Mouse (Mus musculus): Measurements from ENCODE around the gene Castor2. TPM values are rescaled to one million over a fixed set of nuclear protein-coding genes. Genes with fewer than 3 reads are reported as not detected.
A peak's percentile ranks its signal among the peaks of the same experiment; 100 is the strongest.

Gene Castor2
- polyA plus RNA-seq, 1 experiment from 2014 or later = 25.3 TPM

DNA sequence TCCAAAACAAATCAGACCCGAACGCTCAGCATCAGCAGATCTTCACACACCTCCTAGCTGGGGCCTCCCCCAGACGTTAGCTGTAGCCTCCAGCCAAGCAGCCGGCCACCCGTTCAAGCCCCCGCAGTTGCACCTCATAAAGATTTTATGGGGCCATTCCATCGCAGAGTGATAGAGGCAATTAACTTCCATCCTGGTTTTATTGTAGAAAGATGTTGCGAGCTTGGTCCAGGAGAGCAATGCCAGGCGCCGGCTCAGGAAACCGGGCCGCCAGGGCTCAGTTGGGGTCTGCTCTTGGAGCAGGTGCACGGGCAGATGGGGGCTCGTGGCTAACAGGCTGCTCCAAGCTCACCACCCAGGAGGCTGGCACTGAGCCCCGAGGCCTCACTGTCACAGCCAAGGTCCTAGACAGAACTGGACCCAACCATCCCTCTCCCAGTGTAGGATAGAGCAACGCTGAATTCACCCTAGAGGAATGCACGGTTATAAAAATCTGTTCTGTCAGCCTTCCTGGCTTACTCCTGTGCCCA, 25.9 kb upstream of the Castor2 start:
- peak overlapping the region; percentile 18 for H3K27ac ChIP-seq (ENCODE audit: low read depth, low read length)
- H3K9me3 ChIP-seq (ENCODE audit: control insufficient read depth, low read length) = no peaks in the 10 kb centered on the region; the same call in 1 of the 2 replicates
- H3K27me3 ChIP-seq (replicated peaks; ENCODE audit: control insufficient read depth, insufficient read depth, low read length) = no peaks in the 10 kb centered on the region
- H3K36me3 ChIP-seq (ENCODE audit: control insufficient read depth, insufficient read depth, low read length) = no peaks in the 10 kb centered on the region
- H3K4me2 ChIP-seq (ENCODE audit: low read length) = peak overlapping the region; percentile 13; the same call in 1 of the 2 replicates
- no peak overlapping the region for H3K4me3 ChIP-seq (ENCODE audit: low read length)
- peaks cover 6% of the 10 kb centered on the region; the same call in 1 of the 2 replicates for H3K4me1 ChIP-seq (ENCODE audit: control insufficient read depth, insufficient read depth, low read depth, low read length)
- peak; percentile 95 for ATAC-seq
- 31% methylated on average over 17 of the region's 17 CpGs for WGBS
- no peak overlapping the region for H3K9ac ChIP-seq (ENCODE audit: low read depth, low read length)

DNA sequence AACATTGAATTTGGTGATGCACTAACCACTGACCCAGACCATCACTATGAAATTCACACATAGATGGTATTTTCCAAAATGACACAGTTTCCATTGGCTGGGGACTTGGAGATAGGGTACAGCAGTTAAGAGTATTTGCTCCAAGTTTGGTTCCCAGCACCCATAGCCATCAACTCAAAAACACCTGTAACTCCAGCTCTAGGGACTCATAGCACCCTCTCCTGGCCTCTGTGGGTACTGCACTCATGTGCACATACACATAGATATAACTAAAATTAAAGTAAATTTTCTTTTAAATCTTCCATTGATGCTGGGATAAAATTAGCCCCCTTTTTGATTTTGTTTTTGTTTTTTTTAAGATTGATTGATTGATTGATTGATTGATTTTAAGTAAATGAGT, 25.1 kb upstream of the Castor2 start:
- H3K4me2 ChIP-seq (ENCODE audit: low read length) = no peak overlapping the region
- ATAC-seq = no peak
- no peaks in the 10 kb centered on the region; the same call in 1 of the 2 replicates for H3K9me3 ChIP-seq (ENCODE audit: control insufficient read depth, low read length)
- H3K36me3 ChIP-seq (ENCODE audit: control insufficient read depth, insufficient read depth, low read length) = no peaks in the 10 kb centered on the region
- no peaks in the 10 kb centered on the region for H3K27me3 ChIP-seq (replicated peaks; ENCODE audit: control insufficient read depth, insufficient read depth, low read length)
- peak overlapping the region; percentile 66 for H3K27ac ChIP-seq (ENCODE audit: low read depth, low read length)
- no peak overlapping the region for H3K9ac ChIP-seq (ENCODE audit: low read depth, low read length)
- peaks cover 6% of the 10 kb centered on the region; the same call in 1 of the 2 replicates for H3K4me1 ChIP-seq (ENCODE audit: control insufficient read depth, insufficient read depth, low read depth, low read length)
- H3K4me3 ChIP-seq (ENCODE audit: low read length) = no peak overlapping the region

GRCm38 (mm10) chr5:134076175-134076574, 23.3 kb upstream of the Castor2 start:
- Histone ChIP-seq H3K9me3 (ENCODE audit: control insufficient read depth, low read length) (no peaks in the 10 kb centered on the region; the same call in 1 of the 2 replicates), H3K4me3 (ENCODE audit: low read length) (no peak overlapping the region), H3K36me3 (ENCODE audit: control insufficient read depth, insufficient read depth, low read length) (no peaks in the 10 kb centered on the region), H3K4me1 (ENCODE audit: control insufficient read depth, insufficient read depth, low read depth, low read length) (peaks cover 10% of the 10 kb centered on the region), H3K4me2 (ENCODE audit: low read length) (no peak overlapping the region), H3K27me3 (replicated peaks; ENCODE audit: control insufficient read depth, insufficient read depth, low read length) (no peaks in the 10 kb centered on the region), H3K9ac (ENCODE audit: low read depth, low read length) (no peak overlapping the region), H3K27ac (ENCODE audit: low read depth, low read length) (no peak overlapping the region)
- 93% methylated on average over 11 of the region's 11 CpGs for WGBS
- no peak for ATAC-seq

GRCm38 (mm10) chr5:134080685-134081548, 18.6 kb upstream of the Castor2 start:
- ATAC-seq = peak; percentile 73
- H3K4me2 ChIP-seq (ENCODE audit: low read length) = no peak overlapping the region
- WGBS = 32% methylated on average over 18 of the region's 18 CpGs

DNA sequence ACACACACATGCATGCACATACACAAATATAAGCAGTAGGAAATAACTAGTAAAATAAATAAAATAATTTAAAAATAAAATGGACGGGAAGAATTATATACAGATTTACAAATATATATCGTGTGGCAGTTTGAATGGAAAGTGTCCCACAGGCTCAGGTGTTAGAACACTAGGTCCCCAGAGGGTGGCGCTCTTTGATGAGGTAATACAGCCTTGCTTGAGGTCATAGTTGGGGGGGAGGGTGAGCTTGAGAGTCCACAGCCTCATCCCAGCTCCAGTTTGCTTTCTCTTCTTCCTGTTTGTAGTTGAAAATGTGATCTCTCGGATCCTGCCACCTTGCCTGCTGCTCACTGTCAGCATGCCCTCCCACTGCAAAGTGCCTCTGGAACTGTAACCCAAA, 14.3 kb upstream of the Castor2 start:
- H3K27ac ChIP-seq (ENCODE audit: low read depth, low read length) = no peak overlapping the region
- ATAC-seq = no peak
- WGBS = 76% methylated on average over 4 of the region's 4 CpGs
- H3K9me3 ChIP-seq (ENCODE audit: control insufficient read depth, low read length) = no peaks in the 10 kb centered on the region
- no peaks in the 10 kb centered on the region for H3K36me3 ChIP-seq (ENCODE audit: control insufficient read depth, insufficient read depth, low read length)
- no peak overlapping the region for H3K9ac ChIP-seq (ENCODE audit: low read depth, low read length)
- H3K4me2 ChIP-seq (ENCODE audit: low read length) = no peak overlapping the region
- peaks cover 6% of the 10 kb centered on the region for H3K4me1 ChIP-seq (ENCODE audit: control insufficient read depth, insufficient read depth, low read depth, low read length)
- H3K4me3 ChIP-seq (ENCODE audit: low read length) = no peak overlapping the region
- H3K27me3 ChIP-seq (replicated peaks; ENCODE audit: control insufficient read depth, insufficient read depth, low read length) = no peaks in the 10 kb centered on the region

More at GRCm38 (mm10) chr5:134080685-134081548, 18.6 kb upstream of the Castor2 start:
- H3K4me1 ChIP-seq (ENCODE audit: control insufficient read depth, insufficient read depth, low read depth, low read length) = peaks cover 6% of the 10 kb centered on the region
- H3K27me3 ChIP-seq (replicated peaks; ENCODE audit: control insufficient read depth, insufficient read depth, low read length) = no peaks in the 10 kb centered on the region
- H3K27ac ChIP-seq (ENCODE audit: low read depth, low read length) = peak overlapping the region; percentile 19; the same call in 1 of the 2 replicates
- no peaks in the 10 kb centered on the region for H3K36me3 ChIP-seq (ENCODE audit: control insufficient read depth, insufficient read depth, low read length)
- H3K9ac ChIP-seq (ENCODE audit: low read depth, low read length) = no peak overlapping the region; the same call in 1 of the 2 replicates
- no peak overlapping the region for H3K4me3 ChIP-seq (ENCODE audit: low read length)
- no peaks in the 10 kb centered on the region; the same call in 1 of the 2 replicates for H3K9me3 ChIP-seq (ENCODE audit: control insufficient read depth, low read length)

DNA sequence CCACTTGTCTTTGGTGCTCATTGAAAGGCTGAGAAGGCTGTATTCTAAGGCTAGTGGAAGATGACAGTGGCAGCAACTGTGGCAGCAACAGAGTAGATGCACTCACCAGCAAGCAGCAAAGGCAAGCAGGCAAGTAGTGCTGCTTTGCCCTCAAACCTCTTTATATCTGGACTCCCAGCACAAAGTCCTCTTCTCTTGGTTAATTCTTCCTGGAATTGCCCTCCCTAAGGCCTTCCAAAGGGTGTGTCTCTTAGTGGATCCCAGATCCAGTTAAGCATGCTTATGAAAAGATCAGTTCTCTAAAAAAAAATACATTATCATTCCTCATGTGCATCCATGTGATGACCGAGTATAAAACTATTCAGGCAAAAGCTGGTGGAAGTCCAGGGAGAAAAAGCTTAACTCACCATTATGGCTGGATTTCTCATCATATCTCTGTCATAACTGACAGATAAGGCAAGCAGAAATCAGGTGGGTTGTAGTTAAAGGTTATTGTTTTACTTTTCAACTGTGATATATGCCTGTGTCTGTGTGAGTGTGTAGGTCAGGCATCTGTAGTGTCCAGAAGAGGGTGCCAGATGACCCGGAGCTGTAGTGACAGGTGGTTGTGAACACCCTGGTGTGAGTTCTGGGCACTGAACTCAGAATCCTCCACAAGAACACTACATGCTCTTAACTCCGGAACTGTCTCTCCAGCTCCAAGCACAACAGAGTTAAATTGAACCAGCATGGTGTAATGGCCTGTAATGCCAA, 13.4 kb upstream of the Castor2 start:
- H3K9me3 ChIP-seq (ENCODE audit: control insufficient read depth, low read length) = no peaks in the 10 kb centered on the region
- H3K4me2 ChIP-seq (ENCODE audit: low read length) = no peak overlapping the region
- 92% methylated on average over 3 of the region's 3 CpGs for WGBS
- peaks cover 2% of the 10 kb centered on the region for H3K4me1 ChIP-seq (ENCODE audit: control insufficient read depth, insufficient read depth, low read depth, low read length)
- no peaks in the 10 kb centered on the region for H3K27me3 ChIP-seq (replicated peaks; ENCODE audit: control insufficient read depth, insufficient read depth, low read length)
- no peak overlapping the region for H3K9ac ChIP-seq (ENCODE audit: low read depth, low read length)
- no peak overlapping the region for H3K27ac ChIP-seq (ENCODE audit: low read depth, low read length)
- no peak for ATAC-seq
- no peaks in the 10 kb centered on the region for H3K36me3 ChIP-seq (ENCODE audit: control insufficient read depth, insufficient read depth, low read length)
- no peak overlapping the region for H3K4me3 ChIP-seq (ENCODE audit: low read length)

DNA sequence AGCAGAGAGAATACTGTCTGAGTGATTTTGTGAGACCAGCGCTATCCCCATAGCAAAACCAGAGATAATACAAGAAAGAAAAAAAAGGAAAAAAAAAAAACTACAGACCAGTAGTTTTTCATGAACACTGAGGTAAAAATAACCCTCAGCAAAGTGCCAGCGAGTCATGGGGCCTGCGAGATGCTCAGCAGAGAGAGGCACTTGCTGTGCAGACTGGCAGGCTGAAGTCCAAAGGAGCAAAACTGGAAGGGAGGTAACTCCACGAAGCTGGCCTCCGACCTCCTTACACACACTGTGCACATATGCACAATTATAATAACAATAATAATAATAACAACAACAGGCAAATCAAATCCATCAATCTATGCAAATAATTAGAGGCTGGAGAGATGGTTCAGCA, 12.3 kb upstream of the Castor2 start:
- ATAC-seq = no peak
- 84% methylated on average over 5 of the region's 5 CpGs for whole genome bisulfite sequencing
- H3K9me3 ChIP-seq (ENCODE audit: control insufficient read depth, low read length) = no peaks in the 10 kb centered on the region
- no peak overlapping the region for H3K27ac ChIP-seq (ENCODE audit: low read depth, low read length)
- no peaks in the 10 kb centered on the region for H3K4me1 ChIP-seq (ENCODE audit: control insufficient read depth, insufficient read depth, low read depth, low read length)
- no peak overlapping the region for H3K4me3 ChIP-seq (ENCODE audit: low read length)
- no peak overlapping the region for H3K4me2 ChIP-seq (ENCODE audit: low read length)
- H3K27me3 ChIP-seq (replicated peaks; ENCODE audit: control insufficient read depth, insufficient read depth, low read length) = no peaks in the 10 kb centered on the region
- H3K36me3 ChIP-seq (ENCODE audit: control insufficient read depth, insufficient read depth, low read length) = no peaks in the 10 kb centered on the region
- no peak overlapping the region for H3K9ac ChIP-seq (ENCODE audit: low read depth, low read length)

DNA sequence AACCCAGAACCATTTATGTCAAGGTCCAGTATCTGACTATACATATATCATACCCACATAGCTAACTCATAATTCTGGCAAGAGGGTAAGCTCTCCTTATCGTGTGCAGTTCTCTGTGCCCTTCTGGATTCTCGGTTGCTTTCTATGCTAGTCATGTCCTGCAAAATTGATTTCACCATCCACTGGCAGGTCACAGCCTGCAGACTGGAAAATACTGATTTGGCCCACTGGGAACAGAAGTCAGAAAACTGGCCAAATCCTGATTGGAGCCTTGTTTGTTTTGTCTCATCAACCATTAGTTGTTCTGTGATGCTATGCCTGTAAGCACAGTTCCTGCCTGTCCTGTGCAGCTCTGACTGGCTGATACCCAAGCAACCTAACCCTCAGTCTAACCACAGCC, 3.7 kb upstream of the Castor2 start:
- no peak overlapping the region for H3K9ac ChIP-seq (ENCODE audit: low read depth, low read length)
- 82% methylated on average over 2 of the region's 2 CpGs for WGBS

More for the DNA sequence above, 3.7 kb upstream of the Castor2 start:
- Histone ChIP-seq H3K4me3 (ENCODE audit: low read length) (no peak overlapping the region), H3K27me3 (replicated peaks; ENCODE audit: control insufficient read depth, insufficient read depth, low read length) (no peaks in the 10 kb centered on the region), H3K27ac (ENCODE audit: low read depth, low read length) (no peak overlapping the region), H3K36me3 (ENCODE audit: control insufficient read depth, insufficient read depth, low read length) (no peaks in the 10 kb centered on the region), H3K4me2 (ENCODE audit: low read length) (no peak overlapping the region), H3K9me3 (ENCODE audit: control insufficient read depth, low read length) (no peaks in the 10 kb centered on the region), H3K4me1 (ENCODE audit: control insufficient read depth, insufficient read depth, low read depth, low read length) (peaks cover 6% of the 10 kb centered on the region)
- ATAC-seq = no peak

All from hindbrain, embryonic 16.5 days (tissue).